Mouse (Mus musculus): ENCODE measurements around the gene Ddost. TPM values are rescaled to one million over a fixed set of nuclear protein-coding genes. Genes with fewer than 3 reads are reported as not detected.
A peak's percentile ranks its signal among the peaks of the same experiment; 100 is the strongest.

The Ddost gene
- polyA plus RNA-seq (2014; fragmentation: Nextera tagmentation; extraction: Ambion mirVana) = 214 and 227 TPM in 2 replicates

GRCm38 (mm10) chr4:138304340-138305104 is at the start of gene Ddost:
TSS of gene Ddost (plus strand) at chr4:138304730.
- Histone ChIP-seq H3K4me2 (replicated peaks; ENCODE audit: low read depth, low read length) (peak within 1 kb of the TSS; percentile 80), H3K9ac (ENCODE audit: low read depth, low read length) (peak within 1 kb of the TSS; percentile 85), H3K27ac (ENCODE audit: low read depth, low read length) (peak within 1 kb of the TSS; percentile 63), H3K36me3 (ENCODE audit: control insufficient read depth, insufficient read depth, low read length) (0 out of 2 replicates have a peak, but pooled peaks cover 3% of the 10 kb centered on the region), H3K27me3 (ENCODE audit: control insufficient read depth, insufficient read depth, low read length) (no peaks in the 10 kb centered on the region), H3K4me3 (ENCODE audit: low read depth, low read length) (peak within 1 kb of the TSS; percentile 84), H3K9me3 (ENCODE audit: control insufficient read depth, low read length) (no peaks in the 10 kb centered on the region), H3K4me1 (replicated peaks; ENCODE audit: control insufficient read depth, insufficient read depth, low read length) (peaks cover 4% of the 10 kb centered on the region)
- DNase-seq (ENCODE audit: low spot score) (peak; percentile 97), ATAC-seq (ENCODE audit: low FRiP score) (peak; percentile 99)
- WGBS = under 1% methylated on average over 63 of the region's 64 CpGs

- H3K9ac ChIP-seq (ENCODE audit: low read depth, low read length) = no peak overlapping the region
- H3K4me2 ChIP-seq (replicated peaks; ENCODE audit: low read depth, low read length) = no peak overlapping the region
- peaks cover 13% of the 10 kb centered on the region for H3K27me3 ChIP-seq (ENCODE audit: control insufficient read depth, insufficient read depth, low read length)
- H3K9me3 ChIP-seq (ENCODE audit: control insufficient read depth, low read length) = no peaks in the 10 kb centered on the region
- H3K36me3 ChIP-seq (ENCODE audit: control insufficient read depth, insufficient read depth, low read length) = no peaks in the 10 kb centered on the region
- WGBS = 86% methylated on average over 22 of the region's 22 CpGs
- DNase-seq (ENCODE audit: low spot score) = no peak
- no peak overlapping the region for H3K27ac ChIP-seq (ENCODE audit: low read depth, low read length)
- no peak for ATAC-seq (ENCODE audit: low FRiP score)
- H3K4me1 ChIP-seq (replicated peaks; ENCODE audit: control insufficient read depth, insufficient read depth, low read length) = peaks cover 1% of the 10 kb centered on the region
- no peak overlapping the region for H3K4me3 ChIP-seq (ENCODE audit: low read depth, low read length)
These were observed 47.3 kb upstream of the Ddost start for GRCm38 (mm10) chr4:138257116-138257687.

GRCm38 (mm10) chr4:138258663-138259062 is 45.9 kb upstream of the Ddost start:
- Histone ChIP-seq H3K27me3 (ENCODE audit: control insufficient read depth, insufficient read depth, low read length) (peaks cover 11% of the 10 kb centered on the region), H3K4me3 (ENCODE audit: low read depth, low read length) (no peak overlapping the region), H3K4me1 (replicated peaks; ENCODE audit: control insufficient read depth, insufficient read depth, low read length) (0 out of 2 replicates have a peak, but pooled peaks cover 2% of the 10 kb centered on the region), H3K9me3 (ENCODE audit: control insufficient read depth, low read length) (no peaks in the 10 kb centered on the region), H3K27ac (ENCODE audit: low read depth, low read length) (no peak overlapping the region), H3K4me2 (replicated peaks; ENCODE audit: low read depth, low read length) (no peak overlapping the region), H3K9ac (ENCODE audit: low read depth, low read length) (no peak overlapping the region), H3K36me3 (ENCODE audit: control insufficient read depth, insufficient read depth, low read length) (no peaks in the 10 kb centered on the region)
- no peak for DNase-seq (ENCODE audit: low spot score)
- WGBS = 79% methylated on average over 7 of the region's 7 CpGs
- ATAC-seq (ENCODE audit: low FRiP score) = no peak

GRCm38 (mm10) chr4:138259482-138259881 is 45.0 kb upstream of the Ddost start:
- no peaks in the 10 kb centered on the region for H3K36me3 ChIP-seq (ENCODE audit: control insufficient read depth, insufficient read depth, low read length)
- WGBS = 86% methylated on average over 5 of the region's 5 CpGs
- 0 out of 2 replicates have a peak, but pooled peaks cover 2% of the 10 kb centered on the region for H3K4me1 ChIP-seq (replicated peaks; ENCODE audit: control insufficient read depth, insufficient read depth, low read length)
- H3K27me3 ChIP-seq (ENCODE audit: control insufficient read depth, insufficient read depth, low read length) = peaks cover 9% of the 10 kb centered on the region
- no peak for DNase-seq (ENCODE audit: low spot score)
- H3K27ac ChIP-seq (ENCODE audit: low read depth, low read length) = no peak overlapping the region
- no peak overlapping the region for H3K9ac ChIP-seq (ENCODE audit: low read depth, low read length)
- no peaks in the 10 kb centered on the region for H3K9me3 ChIP-seq (ENCODE audit: control insufficient read depth, low read length)
- H3K4me3 ChIP-seq (ENCODE audit: low read depth, low read length) = no peak overlapping the region
- H3K4me2 ChIP-seq (replicated peaks; ENCODE audit: low read depth, low read length) = no peak overlapping the region
- ATAC-seq (ENCODE audit: low FRiP score) = no peak

GRCm38 (mm10) chr4:138261843-138262681 is 42.5 kb upstream of the Ddost start:
- Histone ChIP-seq H3K4me1 (replicated peaks; ENCODE audit: control insufficient read depth, insufficient read depth, low read length) (0 out of 2 replicates have a peak, but pooled peaks cover 2% of the 10 kb centered on the region), H3K36me3 (ENCODE audit: control insufficient read depth, insufficient read depth, low read length) (no peaks in the 10 kb centered on the region), H3K9ac (ENCODE audit: low read depth, low read length) (peak overlapping the region; percentile 40), H3K9me3 (ENCODE audit: control insufficient read depth, low read length) (no peaks in the 10 kb centered on the region), H3K27ac (ENCODE audit: low read depth, low read length) (no peak overlapping the region), H3K27me3 (ENCODE audit: control insufficient read depth, insufficient read depth, low read length) (peaks cover 7% of the 10 kb centered on the region), H3K4me3 (ENCODE audit: low read depth, low read length) (peak overlapping the region; percentile 64), H3K4me2 (replicated peaks; ENCODE audit: low read depth, low read length) (peak overlapping the region; percentile 83)
- peak; percentile 92 for DNase-seq (ENCODE audit: low spot score)
- WGBS = under 1% methylated on average over 76 of the region's 78 CpGs
- ATAC-seq (ENCODE audit: low FRiP score) = peak; percentile 92

GRCm38 (mm10) chr4:138267869-138268268 is 36.7 kb upstream of the Ddost start:
- H3K9ac ChIP-seq (ENCODE audit: low read depth, low read length) = no peak overlapping the region
- H3K4me3 ChIP-seq (ENCODE audit: low read depth, low read length) = no peak overlapping the region
- 94% methylated on average over 10 of the region's 10 CpGs for WGBS
- H3K4me2 ChIP-seq (replicated peaks; ENCODE audit: low read depth, low read length) = no peak overlapping the region
- no peak overlapping the region for H3K27ac ChIP-seq (ENCODE audit: low read depth, low read length)
- 0 out of 2 replicates have a peak, but pooled peaks cover 1% of the 10 kb centered on the region for H3K4me1 ChIP-seq (replicated peaks; ENCODE audit: control insufficient read depth, insufficient read depth, low read length)
- DNase-seq (ENCODE audit: low spot score) (no peak), ATAC-seq (ENCODE audit: low FRiP score) (no peak)
- peaks cover 1% of the 10 kb centered on the region; the same call in 1 of the 2 replicates for H3K27me3 ChIP-seq (ENCODE audit: control insufficient read depth, insufficient read depth, low read length)
- H3K9me3 ChIP-seq (ENCODE audit: control insufficient read depth, low read length) = no peaks in the 10 kb centered on the region
- H3K36me3 ChIP-seq (ENCODE audit: control insufficient read depth, insufficient read depth, low read length) = no peaks in the 10 kb centered on the region

- Histone ChIP-seq H3K27ac (ENCODE audit: low read depth, low read length) (no peak overlapping the region), H3K9ac (ENCODE audit: low read depth, low read length) (no peak overlapping the region), H3K36me3 (ENCODE audit: control insufficient read depth, insufficient read depth, low read length) (no peaks in the 10 kb centered on the region), H3K9me3 (ENCODE audit: control insufficient read depth, low read length) (no peaks in the 10 kb centered on the region), H3K4me1 (replicated peaks; ENCODE audit: control insufficient read depth, insufficient read depth, low read length) (no peaks in the 10 kb centered on the region), H3K4me3 (ENCODE audit: low read depth, low read length) (no peak overlapping the region), H3K27me3 (ENCODE audit: control insufficient read depth, insufficient read depth, low read length) (no peaks in the 10 kb centered on the region), H3K4me2 (replicated peaks; ENCODE audit: low read depth, low read length) (no peak overlapping the region)
- 74% methylated on average over 14 of the region's 14 CpGs for WGBS
- DNase-seq (ENCODE audit: low spot score) (no peak), ATAC-seq (ENCODE audit: low FRiP score) (no peak)
These were observed 32.2 kb upstream of the Ddost start for GRCm38 (mm10) chr4:138272011-138272997.

- DNase-seq (ENCODE audit: low spot score) (no peak), ATAC-seq (ENCODE audit: low FRiP score) (no peak)
- Histone ChIP-seq H3K9me3 (ENCODE audit: control insufficient read depth, low read length) (no peaks in the 10 kb centered on the region), H3K27ac (ENCODE audit: low read depth, low read length) (no peak overlapping the region), H3K4me1 (replicated peaks; ENCODE audit: control insufficient read depth, insufficient read depth, low read length) (no peaks in the 10 kb centered on the region), H3K36me3 (ENCODE audit: control insufficient read depth, insufficient read depth, low read length) (no peaks in the 10 kb centered on the region), H3K27me3 (ENCODE audit: control insufficient read depth, insufficient read depth, low read length) (no peaks in the 10 kb centered on the region), H3K9ac (ENCODE audit: low read depth, low read length) (no peak overlapping the region), H3K4me2 (replicated peaks; ENCODE audit: low read depth, low read length) (no peak overlapping the region), H3K4me3 (ENCODE audit: low read depth, low read length) (no peak overlapping the region)
- 83% methylated on average over 7 of the region's 7 CpGs for WGBS
These were observed 26.2 kb upstream of the Ddost start for GRCm38 (mm10) chr4:138278346-138278745.
